Mouse (Mus musculus) embryonic facial prominence, embryonic 11.5 days (tissue): ENCODE measurements at regions not wholly inside any gene's neighbourhood (a gene's known extent, or its start where the extent isn't known, plus 50 kb on each side); places are given as distances from the start of the nearest gene placed in this dataset.

Experiments
- ATAC-seq: fragments of 200-750 bp; cut with Nextera tagmentation; replicated peaks from 2 replicates; pipeline ENCODE4 v1.8.0; 2017; ENCODE audit warnings: low read depth; ENCODE audit not compliant: insufficient number of reproducible peaks, low FRiP score, low TSS enrichment
- DNase-seq: peaks from one replicate; pipeline ENCODE4 v3.0.0-alpha.2; 2015; ENCODE audit warnings: low spot score
- H3K27ac ChIP-seq: fragments of 300-500 bp; sonication (generic); replicated peaks from 2 replicates; pipeline ENCODE4 v1.5.1; 2014; ENCODE audit warnings: mild to moderate bottlenecking, low read depth, low read length, control low read depth
- H3K27me3 ChIP-seq: fragments of 300-500 bp; sonication (generic); 2 replicates; pipeline ENCODE4 v1.6.1; 2014; ENCODE audit warnings: mild to moderate bottlenecking, low read length, moderate library complexity, mixed read lengths; ENCODE audit not compliant: control insufficient read depth, insufficient read depth
- H3K36me3 ChIP-seq: fragments of 300-500 bp; sonication (generic); replicated peaks from 2 replicates; pipeline ENCODE4 v1.6.1; 2014; ENCODE audit warnings: low read depth, mild to moderate bottlenecking, low read length, moderate library complexity, mixed read lengths; ENCODE audit not compliant: control insufficient read depth, insufficient read depth
- H3K4me1 ChIP-seq: fragments of 300-500 bp; sonication (generic); 2 replicates; pipeline ENCODE4 v1.6.1; 2014; ENCODE audit warnings: low read length, mixed read lengths; ENCODE audit not compliant: control insufficient read depth, insufficient read depth
- H3K4me2 ChIP-seq: fragments of 300-500 bp; sonication (generic); 2 replicates; pipeline ENCODE4 v1.6.1; 2014; ENCODE audit warnings: low read depth, mild to moderate bottlenecking, control low read depth, low read length, moderate library complexity
- H3K4me3 ChIP-seq: fragments of 300-500 bp; sonication (generic); 2 replicates; pipeline ENCODE4 v1.5.1; 2014; ENCODE audit warnings: low read depth, low read length, control low read depth
- H3K9ac ChIP-seq: fragments of 300-500 bp; sonication (generic); replicated peaks from 2 replicates; pipeline ENCODE4 v1.6.1; 2014; ENCODE audit warnings: mild to moderate bottlenecking, control low read depth, low read length
- H3K9me3 ChIP-seq: fragments of 300-500 bp; sonication (generic); replicated peaks from 2 replicates; pipeline ENCODE4 v1.6.1; 2016; ENCODE audit warnings: mild to moderate bottlenecking, low read length, inconsistent platforms, mixed read lengths; ENCODE audit not compliant: control insufficient read depth
- WGBS: fragments of 180-500 bp; shearing (Covaris S2); extraction: QIAGEN DNeasy Blood & Tissue Kit; methylation state at CpG from one replicate; pipeline ENCODE4 v1.1.7; 2014; 5-methylcytosine and 5-hydroxymethylcytosine counted together

DNA sequence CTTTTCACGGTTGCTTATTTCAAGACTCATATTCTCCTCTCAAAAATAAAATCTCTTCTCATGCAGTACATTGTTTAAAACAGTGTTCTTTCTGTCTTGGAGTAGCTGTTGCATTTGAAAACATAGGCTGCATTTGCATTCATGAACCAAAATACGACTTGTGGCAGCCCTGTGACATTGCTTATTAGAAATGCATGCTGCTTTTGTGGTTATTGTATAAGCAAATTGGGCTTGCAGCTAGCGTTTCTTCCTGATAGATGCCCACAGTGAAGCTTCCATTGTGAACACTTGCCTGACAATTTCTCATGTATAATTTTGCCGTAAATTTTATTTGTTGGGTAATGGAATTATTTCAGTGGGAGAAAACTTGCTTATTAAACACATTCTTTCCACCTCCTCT, 180.3 kb upstream of the Crbn start:
- Histone ChIP-seq H3K9ac (no peak overlapping the region), H3K27ac (no peak overlapping the region), H3K4me2 (no peak overlapping the region), H3K4me3 (no peak overlapping the region), H3K27me3 (no peaks in the 10 kb centered on the region), H3K4me1 (no peaks in the 10 kb centered on the region), H3K9me3 (no peaks in the 10 kb centered on the region), H3K36me3 (no peaks in the 10 kb centered on the region)
- DNase-seq = no peak
- no peak for ATAC-seq
- WGBS = 86% methylated on average over 4 of the region's 4 CpGs

DNA sequence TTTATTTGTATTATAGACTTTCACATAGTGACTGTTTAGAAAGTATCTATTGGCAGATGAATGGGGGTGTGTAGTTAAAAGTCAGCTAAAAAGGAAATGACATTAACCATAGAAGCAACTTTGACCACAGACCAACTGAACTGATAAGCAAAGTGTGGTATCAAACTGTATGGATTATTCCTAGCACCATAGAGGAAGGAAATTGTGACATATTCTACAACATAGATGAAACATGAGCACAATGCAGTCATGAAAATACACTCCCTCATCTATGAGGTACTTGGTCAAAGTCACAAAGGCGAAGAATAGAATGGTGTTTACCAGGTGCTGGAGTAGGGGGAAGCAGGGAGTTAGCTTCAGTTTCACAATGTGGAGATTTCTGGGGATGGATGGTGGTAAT, 181.4 kb upstream of the Crbn start:
- Histone ChIP-seq H3K27me3 (no peaks in the 10 kb centered on the region), H3K4me2 (no peak overlapping the region), H3K4me3 (no peak overlapping the region), H3K36me3 (no peaks in the 10 kb centered on the region), H3K4me1 (no peaks in the 10 kb centered on the region), H3K9ac (no peak overlapping the region), H3K9me3 (no peaks in the 10 kb centered on the region), H3K27ac (no peak overlapping the region)
- DNase-seq (no peak), ATAC-seq (no peak)
- 88% methylated on average over 1 of the region's 1 CpGs for WGBS

DNA sequence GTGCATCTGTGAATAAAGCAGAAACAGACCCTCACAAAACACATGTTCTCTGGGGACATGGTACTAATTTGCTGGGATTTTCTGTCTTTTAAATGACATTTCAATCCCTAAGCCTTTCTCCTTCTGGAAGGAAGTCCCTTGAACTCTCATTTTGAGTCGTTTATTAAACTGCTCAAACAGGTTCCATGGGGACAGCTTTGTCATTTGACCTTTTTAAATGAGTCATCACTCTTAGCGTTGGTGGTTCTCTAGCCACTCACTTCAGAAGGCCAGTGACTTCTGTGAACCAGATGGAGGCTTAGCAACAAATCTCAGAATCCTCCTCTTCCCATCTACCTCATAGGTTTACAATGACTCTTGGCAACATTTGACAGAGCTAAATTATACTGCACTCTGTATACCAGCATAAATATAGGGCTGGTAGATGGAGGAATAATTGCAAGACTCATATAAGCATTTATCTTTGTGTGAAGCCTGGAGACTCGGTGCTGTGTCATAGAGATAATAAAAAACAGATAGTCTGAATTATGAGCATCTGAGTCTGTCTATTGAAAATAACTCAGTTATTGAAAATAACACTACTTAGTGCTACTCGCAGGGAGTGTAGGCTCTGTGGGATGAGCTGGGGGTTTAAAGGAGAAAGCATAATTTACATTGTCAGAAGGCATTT, 185.4 kb upstream of the Crbn start:
- H3K9me3 ChIP-seq = no peaks in the 10 kb centered on the region
- H3K36me3 ChIP-seq = no peaks in the 10 kb centered on the region
- H3K27me3 ChIP-seq = no peaks in the 10 kb centered on the region
- WGBS = 45% methylated on average over 4 of the region's 4 CpGs
- no peaks in the 10 kb centered on the region for H3K4me1 ChIP-seq
- no peak overlapping the region for H3K4me3 ChIP-seq
- no peak overlapping the region for H3K27ac ChIP-seq
- no peak overlapping the region for H3K4me2 ChIP-seq
- ATAC-seq = no peak
- no peak for DNase-seq
- H3K9ac ChIP-seq = no peak overlapping the region

DNA sequence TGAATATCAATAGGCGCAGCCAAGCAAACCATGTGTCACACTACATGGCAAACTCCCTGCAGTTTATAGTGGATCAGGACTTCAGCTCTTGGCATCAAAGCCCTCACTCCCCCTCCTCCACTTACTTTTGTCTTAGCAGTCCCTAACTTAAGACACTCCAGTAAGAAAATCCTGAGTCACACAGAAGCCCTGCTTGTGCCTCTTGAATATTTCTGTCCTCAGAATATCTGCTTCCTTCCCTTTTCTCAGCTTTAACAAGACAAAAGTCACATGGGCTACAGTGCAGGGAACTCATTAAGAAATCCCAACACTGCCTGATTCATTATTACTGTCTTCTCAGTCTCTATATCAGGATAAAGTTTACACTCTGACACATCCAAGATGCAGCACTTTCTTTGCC, 191.7 kb upstream of the Crbn start:
- 87% methylated on average over 1 of the region's 1 CpGs for WGBS
- H3K27ac ChIP-seq = no peak overlapping the region
- no peak for DNase-seq
- ATAC-seq = no peak
- H3K9ac ChIP-seq = no peak overlapping the region
- no peak overlapping the region for H3K4me2 ChIP-seq
- H3K4me1 ChIP-seq = no peaks in the 10 kb centered on the region
- no peak overlapping the region for H3K4me3 ChIP-seq
- no peaks in the 10 kb centered on the region for H3K9me3 ChIP-seq
- H3K36me3 ChIP-seq = no peaks in the 10 kb centered on the region
- no peaks in the 10 kb centered on the region for H3K27me3 ChIP-seq

DNA sequence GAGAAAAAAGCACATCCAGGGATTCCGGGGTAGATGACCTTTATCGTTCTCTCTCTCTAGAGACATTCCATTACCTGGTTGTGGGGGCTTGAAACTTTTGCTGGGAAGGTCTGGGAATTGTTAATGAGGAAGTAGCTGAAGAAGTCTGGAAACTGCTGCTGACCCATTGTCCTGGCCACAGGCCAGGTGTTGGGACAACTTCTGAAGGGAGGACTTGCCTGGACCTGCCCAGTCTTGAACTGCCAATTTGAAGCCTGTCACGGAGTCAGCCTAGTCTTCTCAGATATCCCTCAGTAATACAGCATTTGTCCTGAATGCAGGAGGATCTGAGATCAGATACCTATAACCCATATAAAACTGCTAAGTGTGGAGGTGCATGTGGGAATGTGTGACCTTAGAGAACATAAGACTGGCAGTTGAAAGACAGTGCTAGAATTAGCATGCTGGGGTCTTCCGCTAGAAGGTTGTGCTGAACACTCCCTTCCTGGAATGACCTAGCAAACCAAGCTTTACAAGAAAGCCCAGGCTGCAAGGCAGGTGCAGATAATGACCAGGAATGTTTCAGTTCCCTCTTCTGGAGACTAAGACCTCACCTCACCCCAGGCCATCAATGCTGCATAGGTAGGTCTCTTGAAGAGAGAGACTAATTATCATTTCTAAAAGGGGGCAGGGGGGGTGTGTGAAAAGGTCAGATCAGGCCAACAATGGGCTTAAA, 204.7 kb upstream of the Crbn start:
- Histone ChIP-seq H3K4me1 (no peaks in the 10 kb centered on the region), H3K9ac (no peak overlapping the region), H3K4me2 (no peak overlapping the region), H3K36me3 (no peaks in the 10 kb centered on the region), H3K27me3 (no peaks in the 10 kb centered on the region), H3K9me3 (no peaks in the 10 kb centered on the region), H3K27ac (no peak overlapping the region), H3K4me3 (no peak overlapping the region)
- 82% methylated on average over 4 of the region's 4 CpGs for WGBS
- ATAC-seq (no peak), DNase-seq (no peak)

DNA sequence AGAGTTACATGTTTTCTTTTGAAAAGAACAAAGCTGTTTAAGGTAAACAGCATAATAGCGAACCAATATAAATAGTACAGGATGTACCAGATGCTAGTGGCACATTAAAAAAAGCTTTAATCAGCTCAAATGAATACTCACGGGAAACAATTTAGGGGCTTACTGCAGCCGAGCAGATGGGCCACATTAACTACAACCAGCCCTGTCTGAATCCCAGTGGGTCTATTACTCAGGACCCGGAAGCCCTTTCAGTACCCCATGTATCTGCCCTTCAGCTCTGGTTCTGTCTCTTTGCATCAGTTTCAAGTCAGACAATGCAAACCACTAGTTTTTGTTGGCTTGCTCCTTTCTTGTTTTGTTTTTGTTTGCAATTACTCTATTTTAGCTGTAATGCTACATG, 210.9 kb upstream of the Crbn start:
- H3K27ac ChIP-seq = no peak overlapping the region
- H3K4me2 ChIP-seq = no peak overlapping the region
- no peak overlapping the region for H3K4me3 ChIP-seq
- no peaks in the 10 kb centered on the region for H3K9me3 ChIP-seq
- H3K4me1 ChIP-seq = no peaks in the 10 kb centered on the region
- H3K9ac ChIP-seq = no peak overlapping the region
- 44% methylated on average over 4 of the region's 4 CpGs for WGBS
- peak; percentile 43 for DNase-seq
- no peaks in the 10 kb centered on the region for H3K27me3 ChIP-seq
- no peaks in the 10 kb centered on the region for H3K36me3 ChIP-seq
- ATAC-seq = 0 out of 2 replicates have a peak, but pooled peaks have one; percentile 59

DNA sequence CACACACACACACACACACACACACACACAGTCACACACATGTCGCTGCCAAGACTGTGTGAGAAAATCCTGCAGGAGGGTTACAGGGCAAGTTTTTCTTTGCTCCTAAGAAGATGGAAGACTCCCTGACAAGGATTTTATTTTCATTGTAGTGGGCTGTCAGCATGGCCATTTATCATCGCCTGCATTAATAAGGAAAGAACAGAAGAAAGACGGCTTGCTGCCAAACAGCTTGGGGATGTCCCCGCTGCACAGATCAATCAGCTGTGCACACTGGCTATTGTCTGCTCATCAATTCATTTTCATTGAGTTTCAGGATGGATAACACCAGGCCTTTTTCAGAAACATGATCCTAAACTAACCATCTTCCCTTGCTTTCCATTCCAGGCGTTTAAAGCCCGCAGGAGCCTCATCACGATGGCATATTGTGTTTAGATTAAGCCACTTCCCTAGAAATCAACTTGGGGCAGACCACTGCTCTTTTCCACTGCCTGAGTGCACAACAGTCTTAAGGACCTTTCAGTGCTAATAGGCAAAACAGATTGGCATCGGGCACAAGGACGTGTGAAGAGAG, 213.1 kb upstream of the Crbn start:
- peak; percentile 64; the same call in 1 of the 2 replicates for ATAC-seq
- no peaks in the 10 kb centered on the region for H3K9me3 ChIP-seq
- H3K27me3 ChIP-seq = no peaks in the 10 kb centered on the region
- no peak overlapping the region for H3K27ac ChIP-seq
- H3K4me2 ChIP-seq = no peak overlapping the region
- no peak overlapping the region for H3K9ac ChIP-seq
- WGBS = 35% methylated on average over 9 of the region's 9 CpGs
- H3K4me3 ChIP-seq = no peak overlapping the region
- no peaks in the 10 kb centered on the region for H3K4me1 ChIP-seq
- no peaks in the 10 kb centered on the region for H3K36me3 ChIP-seq
- DNase-seq = no peak

DNA sequence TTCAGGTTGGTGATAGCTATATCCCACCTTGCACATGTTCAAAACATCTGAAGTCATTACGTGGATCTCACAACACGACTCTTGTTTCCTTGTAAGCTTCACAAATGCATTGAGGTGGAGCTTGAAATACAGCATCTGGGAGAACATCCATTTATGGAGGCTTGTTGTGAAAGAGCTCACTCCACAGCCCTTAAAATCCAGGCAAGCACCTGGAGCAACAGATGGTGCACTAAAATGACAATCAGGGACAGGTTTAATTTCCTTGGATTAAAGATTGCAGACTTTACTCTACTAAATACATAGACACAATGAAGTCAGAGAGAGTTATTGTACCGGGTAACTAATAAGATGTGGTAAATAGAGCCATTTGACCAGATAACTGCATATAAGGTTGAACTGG, 219.2 kb upstream of the Crbn start:
- Histone ChIP-seq H3K27ac (no peak overlapping the region), H3K4me2 (no peak overlapping the region), H3K9ac (no peak overlapping the region), H3K36me3 (no peaks in the 10 kb centered on the region), H3K9me3 (no peaks in the 10 kb centered on the region), H3K4me3 (no peak overlapping the region), H3K27me3 (no peaks in the 10 kb centered on the region), H3K4me1 (no peaks in the 10 kb centered on the region)
- 92% methylated on average over 3 of the region's 3 CpGs for WGBS
- DNase-seq (no peak), ATAC-seq (no peak)
